Mouse (Mus musculus): ENCODE results near the gene Slc25a22.

- TF ChIP-seq POLR2A (IDR thresholded peaks at IDR 0.05; ENCODE audit: borderline replicate concordance, control insufficient read depth, low read depth, low read length) (no peak), CTCF (IDR thresholded peaks at IDR 0.05; ENCODE audit: control insufficient read depth, insufficient read depth, low read length) (no peak)
Measured at GRCm38 (mm10) chr7:141460001-141460390, 22.3 kb upstream of the Slc25a22 start.

Data from bone marrow, adult 2 months (tissue).